ENCODE assay signal across 31 mouse cellular contexts in the genomic region with DNA sequence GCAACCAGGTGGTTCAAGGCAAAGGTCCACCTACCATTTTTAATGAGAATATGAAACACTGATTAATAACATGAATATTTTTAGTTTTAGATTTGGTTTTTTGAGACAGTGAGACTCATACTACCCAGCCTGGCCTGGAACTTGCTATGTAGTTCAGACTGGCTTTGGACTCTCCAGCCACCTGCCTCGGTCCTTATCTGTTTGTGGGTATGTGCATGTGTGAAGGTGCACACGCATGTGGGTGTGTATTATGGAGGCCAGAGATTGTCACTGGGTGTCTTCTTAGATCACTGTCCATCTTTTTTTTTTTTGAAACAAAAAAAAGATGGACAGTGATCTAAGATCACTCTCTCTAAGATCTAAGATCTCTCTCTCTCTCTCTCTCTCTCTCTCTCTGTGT.
"Had no signal": no experiment of that assay in that cellular context is flagged by ENCODE, and none has a peak within 500 bp of the region (broad histone marks: within the 10 kb centered on the region; RNA-seq: fewer than 3 reads in every experiment).

No protein-coding gene starts in this region.

- H3K36me3 ChIP-seq: limb, embryonic 12.5 days; limb, embryonic 13.5 days; limb, embryonic 15.5 days; lung, embryonic 15.5 days; midbrain, embryonic 10.5 days; midbrain, embryonic 12.5 days; midbrain, embryonic 13.5 days; midbrain, embryonic 15.5 days; neural tube, embryonic 12.5 days had no signal

- DNase-seq: layer of hippocampus, postnatal 36 days; left cerebral cortex, postnatal 4 days; liver, postnatal 0 days; lung, adult 18-20 months; lung, adult 2 months; lung, embryonic 14.5 days; lung, postnatal 10 days; lung, postnatal 14 days; lung, postnatal 36 days; lung, postnatal 4 days; midbrain, embryonic 14.5 days had no signal

- H3K27me3 ChIP-seq: limb, embryonic 12.5 days; limb, embryonic 13.5 days; limb, embryonic 15.5 days; liver, embryonic 15.5 days; lung, embryonic 15.5 days; megakaryocyte, embryonic 14.5 days; midbrain, embryonic 12.5 days; midbrain, embryonic 13.5 days; midbrain, embryonic 15.5 days; neural tube, embryonic 12.5 days; neural tube, embryonic 13.5 days had no signal

- H3K4me1 ChIP-seq: lung, embryonic 15.5 days had no signal

- H3K4me2 ChIP-seq: limb, embryonic 12.5 days; limb, embryonic 13.5 days; limb, embryonic 15.5 days; liver, embryonic 11.5 days; liver, embryonic 15.5 days; lung, embryonic 14.5 days; lung, embryonic 15.5 days; midbrain, embryonic 11.5 days; midbrain, embryonic 12.5 days; midbrain, embryonic 13.5 days; midbrain, embryonic 15.5 days; neural tube, embryonic 12.5 days; neural tube, embryonic 13.5 days had no signal

- H3K4me3 ChIP-seq: left cerebral cortex, adult 2 months; limb, embryonic 10.5 days; limb, embryonic 12.5 days; limb, embryonic 13.5 days; limb, embryonic 15.5 days; liver, embryonic 15.5 days; lung, embryonic 15.5 days; megakaryocyte, embryonic 14.5 days; midbrain, embryonic 10.5 days; midbrain, embryonic 12.5 days; midbrain, embryonic 13.5 days; midbrain, embryonic 15.5 days; myocyte; neural tube, embryonic 12.5 days; neural tube, embryonic 13.5 days had no signal

- H3K9ac ChIP-seq: limb, embryonic 12.5 days; limb, embryonic 13.5 days; limb, embryonic 15.5 days; liver, embryonic 14.5 days; liver, embryonic 15.5 days; liver, postnatal 0 days; lung, embryonic 14.5 days; lung, embryonic 15.5 days; midbrain, embryonic 12.5 days; midbrain, embryonic 13.5 days; midbrain, embryonic 15.5 days; neural tube, embryonic 12.5 days; neural tube, embryonic 13.5 days had no signal

- H3K27ac ChIP-seq: left cerebral cortex, adult 2 months; limb, embryonic 10.5 days; limb, embryonic 12.5 days; limb, embryonic 13.5 days; limb, embryonic 15.5 days; liver, embryonic 14.5 days; liver, embryonic 15.5 days; lung, embryonic 15.5 days; macrophage; midbrain, embryonic 10.5 days; midbrain, embryonic 12.5 days; midbrain, embryonic 13.5 days; midbrain, embryonic 15.5 days; neural tube, embryonic 12.5 days; neural tube, embryonic 13.5 days had no signal

- ATAC-seq: liver, postnatal 0 days; lung, postnatal 0 days; midbrain, embryonic 13.5 days; midbrain, embryonic 15.5 days had no signal

- H3K9me3 ChIP-seq: limb, embryonic 10.5 days; limb, embryonic 13.5 days; limb, embryonic 15.5 days; liver, embryonic 15.5 days; lung, embryonic 15.5 days; megakaryocyte, embryonic 14.5 days; midbrain, embryonic 10.5 days; midbrain, embryonic 12.5 days; midbrain, embryonic 13.5 days; midbrain, embryonic 15.5 days; neural tube, embryonic 12.5 days; neural tube, embryonic 13.5 days had no signal
